Mouse (Mus musculus) spleen, adult 2 months (tissue): Measurements from ENCODE around the gene Dolk.

Source experiments
- CTCF ChIP-seq: fragments of 200-500 bp; IDR thresholded peaks from 2 replicates; pipeline ENCODE4 v1.5.1; 2011; ENCODE audit warnings: mild to moderate bottlenecking, inconsistent platforms; ENCODE audit not compliant: insufficient read depth, insufficient read length, insufficient replicate concordance; ENCODE audit errors: extremely low read depth
- POLR2A ChIP-seq: fragments of 200-500 bp; IDR thresholded peaks from 2 replicates; pipeline ENCODE4 v1.6.1; 2011; ENCODE audit warnings: low read depth, low read length, inconsistent platforms

DNA sequence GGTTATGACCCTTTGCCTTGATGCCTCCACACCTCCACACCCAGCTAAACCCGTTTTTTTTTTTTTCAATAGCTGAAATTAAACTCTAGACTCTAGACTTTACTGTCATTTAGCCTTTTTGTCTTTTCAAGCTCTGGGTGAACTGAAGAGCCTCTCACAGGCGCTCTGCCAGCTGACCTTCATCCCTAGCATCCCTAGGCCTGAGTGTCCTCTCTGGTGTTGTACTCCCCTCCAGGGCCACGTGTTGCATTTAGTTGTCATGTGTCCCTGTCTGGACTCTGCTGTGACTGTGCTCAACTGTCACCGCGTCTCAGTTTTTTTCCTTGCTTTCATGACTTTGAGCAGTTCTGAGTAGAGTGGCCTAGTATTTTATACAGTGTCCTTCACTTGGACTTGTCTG lies 13.8 kb upstream of the Dolk start:
- TF ChIP-seq POLR2A, result no peak
- TF ChIP-seq CTCF, result no peak
